Mouse (Mus musculus) neural tube, embryonic 11.5 days (tissue): ENCODE measurements around the gene Xylt1. TPM values are rescaled to one million over a fixed set of nuclear protein-coding genes. Genes with fewer than 3 reads are reported as not detected.

Experiments
- ATAC-seq: fragments of 200-750 bp; cut with Nextera tagmentation; 2 replicates; pipeline ENCODE4 v1.8.0; 2017; ENCODE audit warnings: moderate number of reproducible peaks, mild to moderate bottlenecking, moderate TSS enrichment, moderate library complexity; ENCODE audit not compliant: insufficient read depth, low FRiP score, low TSS enrichment
- DNase-seq: peaks from one replicate; pipeline ENCODE4 v3.0.0-alpha.2; 2015; ENCODE audit warnings: low spot score
- H3K27ac ChIP-seq: fragments of 300-500 bp; sonication (generic); 2 replicates; pipeline ENCODE4 v1.5.1; 2014; ENCODE audit warnings: low read depth, mild to moderate bottlenecking, low read length
- H3K27me3 ChIP-seq: fragments of 300-500 bp; sonication (generic); 2 replicates; pipeline ENCODE4 v1.6.1; 2014; ENCODE audit warnings: mild to moderate bottlenecking, low read length, mixed read lengths; ENCODE audit not compliant: control insufficient read depth, insufficient read depth
- H3K36me3 ChIP-seq: fragments of 300-500 bp; sonication (generic); 2 replicates; pipeline ENCODE4 v1.6.1; 2014; ENCODE audit warnings: mild to moderate bottlenecking, low read length, moderate library complexity, mixed read lengths; ENCODE audit not compliant: control insufficient read depth, insufficient read depth
- H3K4me1 ChIP-seq: fragments of 300-500 bp; sonication (generic); 2 replicates; pipeline ENCODE4 v1.6.1; 2014; ENCODE audit warnings: low read length, mixed read lengths; ENCODE audit not compliant: control insufficient read depth, insufficient read depth
- H3K4me2 ChIP-seq: fragments of 300-500 bp; sonication (generic); 2 replicates; pipeline ENCODE4 v1.6.1; 2014; ENCODE audit warnings: low read depth, mild to moderate bottlenecking, moderate library complexity
- H3K4me3 ChIP-seq: fragments of 300-500 bp; sonication (generic); 2 replicates; pipeline ENCODE4 v1.5.1; 2014; ENCODE audit warnings: low read depth, low read length
- H3K9ac ChIP-seq: fragments of 300-500 bp; sonication (generic); 2 replicates; pipeline ENCODE4 v1.6.1; 2014; ENCODE audit warnings: mild to moderate bottlenecking, low read length
- H3K9me3 ChIP-seq: fragments of 300-500 bp; sonication (generic); 2 replicates; pipeline ENCODE4 v1.6.1; 2016; ENCODE audit warnings: low read length; ENCODE audit not compliant: control insufficient read depth
- WGBS: fragments of 180-500 bp; shearing (Covaris S2); extraction: QIAGEN DNeasy Blood & Tissue Kit; methylation state at CpG from one replicate; pipeline ENCODE4 v1.1.7; 2014; 5-methylcytosine and 5-hydroxymethylcytosine counted together
- polyA plus RNA-seq: library from polyadenylated mRNA; unstranded; fragments of >200 nt; fragmentation: Nextera tagmentation; extraction: Ambion mirVana; gene quantifications from 2 replicates; pipeline ENCODE4 v1.2.1, GENCODE M21; 2014

Xylt1 gene
- polyA plus RNA-seq, 1 experiment from 2014 or later, result 1.6 TPM

DNA sequence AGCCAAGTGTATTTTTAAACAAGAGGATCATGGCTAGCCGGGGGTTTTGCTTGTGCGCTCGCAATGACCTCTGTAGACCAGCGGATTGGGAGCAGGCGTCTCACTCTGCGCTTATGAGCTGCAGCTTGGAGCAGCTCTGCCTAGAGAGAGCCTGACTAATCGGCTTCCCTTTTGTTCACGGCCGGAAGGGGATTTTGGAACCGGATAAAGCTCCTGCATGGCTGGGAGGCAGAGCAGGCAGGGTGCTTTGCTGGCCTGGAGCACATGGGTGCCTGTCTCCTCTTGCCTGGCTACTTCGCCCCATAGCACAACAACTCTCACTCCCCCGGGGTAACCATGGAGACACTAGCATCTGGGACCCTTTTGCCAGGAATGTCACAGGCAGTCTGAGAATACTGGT lies 172.4 kb downstream of the Xylt1 start:
- Histone ChIP-seq H3K27me3 (no peaks in the 10 kb centered on the region), H3K4me2 (no peak overlapping the region)
- 54% methylated on average over 12 of the region's 12 CpGs for WGBS

DNA sequence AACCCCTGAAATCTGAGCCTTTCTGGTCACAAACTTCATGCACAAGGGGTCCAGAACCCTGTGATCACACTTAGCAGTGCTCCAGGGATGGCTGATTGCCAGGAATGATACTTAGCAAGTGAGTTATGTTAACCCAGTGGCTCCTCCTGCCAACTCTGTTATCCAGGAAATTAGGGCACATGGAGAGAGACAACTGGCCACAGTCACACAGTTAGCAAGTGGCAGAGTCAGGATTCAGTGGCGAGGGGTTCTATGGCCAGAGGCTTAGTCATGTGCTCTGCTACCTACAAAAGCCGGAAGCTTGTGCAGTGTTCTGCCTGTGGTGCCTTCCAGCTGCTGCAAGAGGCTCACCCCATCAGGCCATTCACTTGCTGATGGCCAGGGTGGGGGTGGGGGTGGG lies 175.0 kb downstream of the Xylt1 start:
- 65% methylated on average over 2 of the region's 2 CpGs for WGBS
- no peaks in the 10 kb centered on the region; the same call in 1 of the 2 replicates for H3K36me3 ChIP-seq
- no peak overlapping the region for H3K27ac ChIP-seq
- H3K9me3 ChIP-seq, result no peaks in the 10 kb centered on the region
- peaks cover 4% of the 10 kb centered on the region; the same call in 1 of the 2 replicates for H3K4me1 ChIP-seq
- no peak overlapping the region for H3K4me2 ChIP-seq
- DNase-seq (no peak), ATAC-seq (no peak; the same call in 1 of the 2 replicates)
- H3K9ac ChIP-seq, result no peak overlapping the region
- no peak overlapping the region for H3K4me3 ChIP-seq
- no peaks in the 10 kb centered on the region for H3K27me3 ChIP-seq

More for the DNA sequence above, 172.4 kb downstream of the Xylt1 start:
- Histone ChIP-seq H3K4me1 (peaks cover 4% of the 10 kb centered on the region; the same call in 1 of the 2 replicates), H3K36me3 (no peaks in the 10 kb centered on the region; the same call in 1 of the 2 replicates), H3K9me3 (no peaks in the 10 kb centered on the region), H3K27ac (no peak overlapping the region), H3K4me3 (no peak overlapping the region), H3K9ac (no peak overlapping the region)
- DNase-seq (peak; percentile 32), ATAC-seq (0 out of 2 replicates have a peak, but pooled peaks have one; percentile 35)

- ATAC-seq (no peak), DNase-seq (no peak)
- Histone ChIP-seq H3K27ac (no peak overlapping the region), H3K4me2 (no peak overlapping the region), H3K27me3 (no peaks in the 10 kb centered on the region), H3K9me3 (no peaks in the 10 kb centered on the region), H3K9ac (no peak overlapping the region), H3K4me1 (no peaks in the 10 kb centered on the region), H3K4me3 (no peak overlapping the region), H3K36me3 (no peaks in the 10 kb centered on the region)
- WGBS, result 47% methylated on average over 2 of the region's 2 CpGs
These were observed 177.4 kb downstream of the Xylt1 start for GRCm38 (mm10) chr7:117558166-117558565.

DNA sequence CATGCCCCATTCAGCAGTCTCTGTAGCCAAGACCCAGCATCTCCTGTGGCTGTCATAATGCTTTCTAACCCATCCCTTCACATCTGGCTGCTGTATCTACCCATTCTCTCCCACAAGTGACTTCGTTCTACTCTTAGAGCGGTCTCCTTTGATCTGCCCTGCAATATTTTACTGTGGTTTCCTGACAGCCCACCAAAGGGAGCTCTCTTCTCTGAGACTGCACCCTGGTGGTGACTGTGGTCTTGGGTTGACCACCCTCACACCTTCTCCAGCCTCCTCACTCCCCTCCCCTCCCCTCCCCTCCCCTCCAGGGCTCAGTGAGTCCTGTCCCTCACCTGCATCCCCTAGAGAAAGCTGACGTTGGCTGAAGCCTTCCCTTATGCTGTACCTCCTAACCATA lies 178.3 kb downstream of the Xylt1 start:
- Histone ChIP-seq H3K4me2 (no peak overlapping the region), H3K27me3 (no peaks in the 10 kb centered on the region), H3K4me1 (no peaks in the 10 kb centered on the region), H3K9ac (no peak overlapping the region), H3K9me3 (no peaks in the 10 kb centered on the region), H3K36me3 (no peaks in the 10 kb centered on the region), H3K27ac (no peak overlapping the region), H3K4me3 (no peak overlapping the region)
- DNase-seq, result no peak
- ATAC-seq, result no peak
- 56% methylated on average over 3 of the region's 3 CpGs for WGBS

DNA sequence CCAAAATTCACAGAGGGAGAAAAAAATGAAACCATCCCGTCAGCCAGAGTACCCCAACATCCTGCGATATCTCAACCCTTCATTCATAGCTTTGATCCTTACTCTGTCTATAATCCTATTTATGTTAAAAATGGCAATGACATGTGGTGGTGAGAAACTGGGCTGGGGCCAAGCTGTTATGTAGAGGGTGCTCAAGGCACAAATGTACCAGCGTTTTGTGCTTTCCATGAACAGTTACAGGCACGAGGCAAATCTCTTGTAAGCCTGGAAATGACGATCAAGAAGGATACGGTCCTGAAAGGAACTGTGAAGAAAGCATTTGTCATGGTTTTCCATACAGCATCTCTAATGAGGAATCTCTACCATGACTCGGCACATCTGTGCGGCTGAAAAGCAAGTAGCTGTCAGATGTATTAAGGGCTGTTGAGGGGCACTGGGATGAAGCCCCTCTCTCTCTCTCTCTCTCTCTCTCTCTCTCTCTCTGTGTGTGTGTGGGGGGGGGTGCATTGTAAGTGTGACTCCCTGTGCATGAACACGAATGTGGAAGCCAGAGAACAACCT lies 183.2 kb downstream of the Xylt1 start:
- Histone ChIP-seq H3K36me3 (no peaks in the 10 kb centered on the region), H3K4me3 (no peak overlapping the region), H3K27ac (no peak overlapping the region), H3K27me3 (no peaks in the 10 kb centered on the region), H3K9ac (no peak overlapping the region), H3K4me1 (no peaks in the 10 kb centered on the region), H3K4me2 (no peak overlapping the region), H3K9me3 (no peaks in the 10 kb centered on the region)
- DNase-seq (peak; percentile 34), ATAC-seq (peak; percentile 31; the same call in 1 of the 2 replicates)
- WGBS, result 47% methylated on average over 9 of the region's 9 CpGs

DNA sequence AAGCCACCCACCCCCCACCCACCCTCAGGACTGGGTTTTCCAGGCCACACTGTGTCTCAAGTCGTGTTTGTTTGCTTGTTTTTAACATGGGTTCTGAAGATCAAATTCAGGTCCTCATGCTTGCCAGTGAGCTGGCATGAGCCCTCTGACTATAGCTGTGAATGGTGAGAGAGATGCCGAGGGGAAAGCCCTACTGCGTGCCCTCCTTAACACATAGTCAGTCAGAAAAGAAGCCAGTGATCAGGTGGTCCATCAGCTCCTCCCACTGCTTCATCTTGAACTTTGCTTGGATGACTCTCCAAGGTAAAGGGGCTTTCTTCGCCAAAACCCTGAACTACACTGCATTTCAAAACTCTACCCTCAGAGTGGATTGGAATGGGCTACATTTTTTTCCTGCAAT lies 183.8 kb downstream of the Xylt1 start:
- WGBS, result 89% methylated on average over 4 of the region's 4 CpGs
- H3K9ac ChIP-seq, result no peak overlapping the region
- no peaks in the 10 kb centered on the region for H3K9me3 ChIP-seq
- DNase-seq (no peak), ATAC-seq (no peak)
- H3K27ac ChIP-seq, result no peak overlapping the region
- no peak overlapping the region for H3K4me2 ChIP-seq
- no peaks in the 10 kb centered on the region for H3K4me1 ChIP-seq
- no peaks in the 10 kb centered on the region for H3K36me3 ChIP-seq
- no peaks in the 10 kb centered on the region for H3K27me3 ChIP-seq
- H3K4me3 ChIP-seq, result no peak overlapping the region

DNA sequence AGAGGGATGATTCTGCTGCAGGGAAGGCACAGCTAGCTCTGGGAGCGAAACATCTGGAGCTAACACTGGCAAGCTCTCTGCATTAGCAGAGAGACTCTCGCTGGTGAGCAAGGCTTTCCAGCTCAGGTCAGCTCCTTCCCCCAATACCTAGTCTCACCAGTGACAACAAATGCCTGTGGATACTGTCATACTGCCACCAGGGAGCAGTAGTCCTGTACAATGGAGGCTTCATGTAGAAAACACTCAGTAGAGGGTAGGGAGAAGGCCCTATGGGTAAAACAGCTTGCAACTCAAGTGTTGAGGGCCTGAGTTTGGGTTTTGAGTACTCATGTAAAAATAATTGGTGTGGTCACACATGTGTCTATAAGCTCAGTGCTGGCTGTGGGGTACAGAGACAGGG lies 185.3 kb downstream of the Xylt1 start:
- Histone ChIP-seq H3K36me3 (no peaks in the 10 kb centered on the region), H3K27me3 (no peaks in the 10 kb centered on the region), H3K9me3 (no peaks in the 10 kb centered on the region), H3K9ac (no peak overlapping the region), H3K4me1 (no peaks in the 10 kb centered on the region), H3K4me2 (no peak overlapping the region), H3K27ac (no peak overlapping the region), H3K4me3 (no peak overlapping the region)
- ATAC-seq, result no peak
- DNase-seq, result no peak
- 82% methylated on average over 2 of the region's 2 CpGs for WGBS

DNA sequence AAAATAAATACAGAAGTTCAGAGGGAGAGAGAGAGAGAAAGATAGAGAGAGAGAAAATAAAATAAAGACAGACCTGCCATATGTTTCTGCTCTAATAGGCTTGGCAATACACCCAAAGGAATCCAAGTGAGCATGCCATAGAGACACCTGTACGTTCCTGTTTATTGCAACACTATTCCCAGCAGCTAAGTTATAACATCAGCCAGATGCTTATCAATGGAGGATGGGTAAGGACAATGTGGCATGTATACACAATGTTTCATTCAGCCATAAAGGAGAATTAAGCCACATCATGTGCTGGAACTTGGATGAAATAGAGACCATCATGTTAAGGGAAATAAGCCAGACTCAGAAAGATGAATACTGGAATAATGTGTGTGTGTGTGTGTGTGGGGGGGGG lies 186.1 kb downstream of the Xylt1 start:
- DNase-seq (no peak), ATAC-seq (no peak)
- Histone ChIP-seq H3K4me3 (no peak overlapping the region), H3K4me2 (no peak overlapping the region), H3K27ac (no peak overlapping the region), H3K27me3 (no peaks in the 10 kb centered on the region), H3K9ac (no peak overlapping the region), H3K9me3 (no peaks in the 10 kb centered on the region), H3K36me3 (no peaks in the 10 kb centered on the region), H3K4me1 (no peaks in the 10 kb centered on the region)
- 85% methylated on average over 1 of the region's 1 CpGs for WGBS

- no peak for ATAC-seq
- no peaks in the 10 kb centered on the region for H3K9me3 ChIP-seq
- 87% methylated on average over 5 of the region's 5 CpGs for WGBS
- H3K4me2 ChIP-seq, result no peak overlapping the region
- H3K9ac ChIP-seq, result no peak overlapping the region
- no peak for DNase-seq
- no peak overlapping the region for H3K4me3 ChIP-seq
- no peaks in the 10 kb centered on the region for H3K4me1 ChIP-seq
- H3K27me3 ChIP-seq, result no peaks in the 10 kb centered on the region
- no peak overlapping the region for H3K27ac ChIP-seq
- H3K36me3 ChIP-seq, result no peaks in the 10 kb centered on the region
These were observed 186.5 kb downstream of the Xylt1 start for GRCm38 (mm10) chr7:117567252-117567651.
